Mouse (Mus musculus) forebrain, embryonic 14.5 days (tissue): ENCODE data around the gene Tbc1d8. TPM values are rescaled to one million over a fixed set of nuclear protein-coding genes. Genes with fewer than 3 reads are reported as not detected.

ENCODE experiments used
- ATAC-seq: fragments of 200-750 bp; cut with Nextera tagmentation; 2 replicates; pipeline ENCODE4 v1.8.0; 2017; ENCODE audit warnings: mild to moderate bottlenecking, moderate library complexity
- DNase-seq: peaks from one replicate; pipeline ENCODE4 v3.0.0-alpha.2; 2015; ENCODE audit warnings: low spot score
- H3K27ac ChIP-seq: fragments of 300-500 bp; sonication (generic); 2 replicates; pipeline ENCODE4 v1.5.1; 2014; ENCODE audit warnings: low read depth, mild to moderate bottlenecking, control low read depth, low read length, moderate library complexity
- H3K27me3 ChIP-seq: fragments of 300-500 bp; sonication (generic); replicated peaks from 2 replicates; pipeline ENCODE4 v1.6.1; 2014; ENCODE audit warnings: low read length, control low read depth, mixed read lengths; ENCODE audit not compliant: control insufficient read depth, insufficient read depth
- H3K36me3 ChIP-seq: fragments of 300-500 bp; sonication (generic); 2 replicates; pipeline ENCODE4 v1.6.1; 2014; ENCODE audit warnings: low read length, control low read depth; ENCODE audit not compliant: control insufficient read depth, insufficient read depth
- H3K4me1 ChIP-seq: fragments of 300-500 bp; sonication (generic); 2 replicates; pipeline ENCODE4 v1.6.1; 2014; ENCODE audit warnings: antibody characterized with exemption, low read length, control low read depth; ENCODE audit not compliant: control insufficient read depth, insufficient read depth
- H3K4me2 ChIP-seq: fragments of 300-500 bp; sonication (generic); 2 replicates; pipeline ENCODE4 v1.6.1; 2014; ENCODE audit warnings: mild to moderate bottlenecking, control low read depth, low read length
- H3K4me3 ChIP-seq: fragments of 300-500 bp; sonication (generic); 2 replicates; pipeline ENCODE4 v1.5.1; 2014; ENCODE audit warnings: low read depth, low read length, control low read depth
- H3K9ac ChIP-seq: fragments of 300-500 bp; sonication (generic); 2 replicates; pipeline ENCODE4 v1.6.1; 2014; ENCODE audit warnings: mild to moderate bottlenecking, low read length, control low read depth, moderate library complexity
- H3K9me3 ChIP-seq: fragments of 300-500 bp; sonication (generic); replicated peaks from 2 replicates; pipeline ENCODE4 v1.6.1; 2016; ENCODE audit warnings: low read length, control low read depth, mixed read lengths; ENCODE audit not compliant: control insufficient read depth
- WGBS: fragments of 180-500 bp; shearing (Covaris S2); extraction: QIAGEN DNeasy Blood & Tissue Kit; methylation state at CpG from one replicate; pipeline ENCODE4 v1.1.7; 2014; 5-methylcytosine and 5-hydroxymethylcytosine counted together
- polyA plus RNA-seq: library from polyadenylated mRNA; unstranded; fragments of >200 nt; fragmentation: Nextera tagmentation; extraction: Ambion mirVana; gene quantifications from 2 replicates; pipeline ENCODE4 v1.2.1, GENCODE M21; 2014

The Tbc1d8 gene
- polyA plus RNA-seq, 1 experiment from 2014 or later: 4.7 TPM

DNA sequence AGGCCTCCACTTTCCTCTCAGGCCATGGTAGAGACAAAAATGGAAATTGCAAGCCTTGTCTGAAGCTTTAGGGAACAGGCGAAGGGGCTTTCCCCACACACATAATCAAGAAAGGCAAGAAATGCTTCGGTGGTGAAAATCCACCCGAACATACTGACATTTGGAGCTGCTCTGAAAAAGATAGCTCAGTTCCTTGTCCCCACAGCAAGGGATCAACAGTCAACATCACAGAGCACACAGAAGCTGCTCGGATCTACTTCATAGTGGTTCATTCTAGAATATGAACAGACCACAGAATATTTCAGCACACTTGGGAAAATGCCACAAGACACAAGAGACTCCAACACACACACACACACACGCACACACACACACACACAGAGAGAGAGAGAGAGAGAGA lies 14.6 kb upstream of the Tbc1d8 start:
- no peaks in the 10 kb centered on the region for H3K36me3 ChIP-seq
- 95% methylated on average over 5 of the region's 5 CpGs for WGBS
- H3K4me1 ChIP-seq: no peaks in the 10 kb centered on the region
- no peak overlapping the region for H3K27ac ChIP-seq
- DNase-seq: no peak
- no peak overlapping the region for H3K4me2 ChIP-seq
- H3K9ac ChIP-seq: no peak overlapping the region
- H3K4me3 ChIP-seq: no peak overlapping the region
- ATAC-seq: no peak
- H3K27me3 ChIP-seq: no peaks in the 10 kb centered on the region
- no peaks in the 10 kb centered on the region; the same call in 1 of the 2 replicates for H3K9me3 ChIP-seq

DNA sequence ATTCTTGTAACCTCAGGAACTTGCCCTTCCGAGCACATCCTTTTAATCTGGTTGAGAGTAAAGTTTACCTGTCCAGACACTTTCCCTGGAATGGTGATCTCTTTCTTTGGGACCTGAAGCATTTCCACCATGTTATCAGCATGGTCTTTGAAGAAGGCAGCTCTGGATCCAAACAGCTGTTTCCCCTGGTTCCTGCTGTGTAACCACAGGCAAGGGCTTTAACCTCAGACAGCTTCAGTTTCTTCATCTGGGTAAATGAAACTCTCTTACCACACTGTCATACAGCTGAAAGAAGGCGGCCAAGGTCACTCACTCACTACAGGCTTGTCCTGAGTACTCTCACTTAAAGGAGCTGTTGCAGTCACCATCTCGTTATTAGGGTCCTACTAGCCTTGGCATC lies 8.8 kb upstream of the Tbc1d8 start:
- Histone ChIP-seq H3K4me2 (no peak overlapping the region), H3K9me3 (no peaks in the 10 kb centered on the region), H3K27ac (no peak overlapping the region), H3K36me3 (no peaks in the 10 kb centered on the region), H3K4me3 (no peak overlapping the region), H3K4me1 (no peaks in the 10 kb centered on the region), H3K9ac (no peak overlapping the region), H3K27me3 (no peaks in the 10 kb centered on the region)
- ATAC-seq (no peak), DNase-seq (no peak)
- 68% methylated on average over 3 of the region's 3 CpGs for WGBS

DNA sequence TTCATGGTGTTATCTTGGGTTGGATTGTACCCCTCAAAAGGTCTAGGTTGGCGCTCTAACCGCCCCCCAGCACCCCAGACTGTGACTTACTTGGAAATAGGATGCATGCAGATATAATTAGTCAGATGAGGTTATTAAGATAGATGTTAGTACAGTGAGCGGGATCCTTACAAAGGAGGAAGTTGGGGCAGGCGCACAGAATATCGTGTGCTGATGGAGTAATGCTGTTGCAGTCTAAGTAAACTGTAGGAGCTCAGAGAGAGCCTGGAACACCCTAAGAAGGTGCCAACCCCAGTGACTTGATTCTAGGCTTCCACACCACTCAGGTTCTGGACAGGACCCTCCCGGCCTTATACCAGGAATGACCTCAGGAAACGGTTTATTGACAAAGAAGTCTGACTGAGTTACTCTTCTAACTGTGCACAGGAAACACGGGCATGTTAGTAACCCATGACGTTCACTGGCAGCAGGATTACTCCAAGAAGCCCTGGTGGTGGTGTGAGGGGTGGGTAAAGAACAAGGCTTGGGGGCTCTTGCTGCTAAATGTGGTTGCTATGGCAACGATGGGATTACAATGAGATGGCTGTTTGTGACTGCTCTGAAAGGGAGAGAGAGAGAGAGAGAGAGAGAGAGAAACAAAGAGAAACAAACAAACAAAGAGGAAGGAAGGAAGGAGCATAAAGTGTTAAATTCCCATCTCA lies 3.7 kb upstream of the Tbc1d8 start:
- Histone ChIP-seq H3K9me3 (no peaks in the 10 kb centered on the region), H3K27ac (no peak overlapping the region), H3K4me3 (no peak overlapping the region), H3K4me1 (peaks cover 7% of the 10 kb centered on the region; the same call in 1 of the 2 replicates), H3K4me2 (no peak overlapping the region), H3K9ac (no peak overlapping the region), H3K27me3 (no peaks in the 10 kb centered on the region), H3K36me3 (no peaks in the 10 kb centered on the region)
- peak; percentile 48 for DNase-seq
- ATAC-seq: no peak
- 52% methylated on average over 10 of the region's 10 CpGs for WGBS

DNA sequence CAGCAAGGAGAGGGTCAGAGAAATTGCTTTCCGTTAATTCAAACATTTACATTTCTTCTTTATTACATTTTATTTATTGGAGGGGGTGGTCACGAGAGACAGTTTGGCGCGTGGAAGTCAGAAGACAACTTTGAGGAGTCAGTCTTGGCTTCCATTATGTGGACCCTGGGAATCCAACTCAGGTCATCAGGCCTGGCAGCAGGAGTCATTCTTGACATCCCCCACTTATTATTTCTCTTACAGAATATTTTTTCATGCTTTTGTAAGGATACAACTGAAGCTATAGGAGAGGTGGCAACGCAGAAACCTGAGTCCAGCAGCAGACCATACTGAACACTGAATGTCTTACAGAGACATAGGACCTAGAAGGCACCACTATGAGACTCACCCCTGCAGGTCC lies 699 bp upstream of the Tbc1d8 start:
- Histone ChIP-seq H3K27ac (no peak overlapping the region), H3K4me2 (peak overlapping the region; percentile 99), H3K4me3 (no peak overlapping the region), H3K9ac (no peak overlapping the region), H3K4me1 (peaks cover 8% of the 10 kb centered on the region; the same call in 1 of the 2 replicates), H3K36me3 (no peaks in the 10 kb centered on the region), H3K27me3 (no peaks in the 10 kb centered on the region), H3K9me3 (no peaks in the 10 kb centered on the region)
- WGBS: 77% methylated on average over 5 of the region's 5 CpGs
- DNase-seq (no peak), ATAC-seq (no peak)

DNA sequence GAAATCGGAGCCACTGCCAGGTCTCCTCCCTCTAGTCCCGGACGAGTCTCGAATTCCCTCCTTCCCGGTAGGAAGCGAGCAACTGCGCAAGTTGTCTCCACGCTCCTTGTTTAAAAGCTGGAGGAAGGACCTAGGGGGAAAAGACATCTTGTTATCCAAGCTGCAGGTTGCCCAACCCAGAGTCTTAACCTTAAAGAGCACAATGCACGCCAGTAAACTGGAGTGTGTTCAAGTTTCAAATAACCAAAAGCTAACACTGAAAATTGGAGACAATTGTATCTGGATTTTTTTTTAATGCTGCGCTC lies 293 bp upstream of the Tbc1d8 start:
- Histone ChIP-seq H3K36me3 (no peaks in the 10 kb centered on the region), H3K27ac (0 out of 2 replicates have a peak overlapping the region, but pooled peaks have one; percentile 24), H3K9me3 (no peaks in the 10 kb centered on the region), H3K9ac (peak overlapping the region; percentile 82), H3K4me3 (peak overlapping the region; percentile 79), H3K4me1 (peaks cover 8% of the 10 kb centered on the region; the same call in 1 of the 2 replicates), H3K27me3 (no peaks in the 10 kb centered on the region), H3K4me2 (peak overlapping the region; percentile 99)
- no peak for ATAC-seq
- WGBS: 4% methylated on average over 10 of the region's 10 CpGs
- no peak for DNase-seq

DNA sequence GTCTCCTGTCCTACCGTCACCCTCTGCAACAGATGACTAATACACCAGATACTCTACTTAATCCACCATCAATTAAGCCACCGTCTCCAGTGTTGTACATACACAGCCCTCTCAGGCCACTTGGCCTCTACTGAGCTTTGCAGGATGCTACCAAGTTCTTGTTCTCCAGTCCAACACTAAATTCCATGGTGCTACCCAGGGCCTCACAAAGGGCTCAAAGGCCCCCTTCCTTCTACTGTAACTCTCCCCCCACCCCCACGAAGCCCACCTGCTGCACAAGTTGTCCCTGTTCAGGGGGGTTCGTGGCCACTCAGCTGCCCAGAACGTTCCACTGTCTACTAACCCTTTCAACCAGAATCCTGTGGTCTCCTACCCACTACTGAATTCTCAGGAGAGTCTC lies 1.5 kb downstream of the Tbc1d8 start:
- DNase-seq: no peak
- peaks cover 8% of the 10 kb centered on the region; the same call in 1 of the 2 replicates for H3K4me1 ChIP-seq
- peak overlapping the region; percentile 79 for H3K4me3 ChIP-seq
- H3K27ac ChIP-seq: no peak overlapping the region
- no peaks in the 10 kb centered on the region for H3K9me3 ChIP-seq
- no peaks in the 10 kb centered on the region for H3K36me3 ChIP-seq
- ATAC-seq: no peak
- 80% methylated on average over 5 of the region's 5 CpGs for WGBS
- no peak overlapping the region; the same call in 1 of the 2 replicates for H3K9ac ChIP-seq
- no peaks in the 10 kb centered on the region for H3K27me3 ChIP-seq
- H3K4me2 ChIP-seq: peak overlapping the region; percentile 99

DNA sequence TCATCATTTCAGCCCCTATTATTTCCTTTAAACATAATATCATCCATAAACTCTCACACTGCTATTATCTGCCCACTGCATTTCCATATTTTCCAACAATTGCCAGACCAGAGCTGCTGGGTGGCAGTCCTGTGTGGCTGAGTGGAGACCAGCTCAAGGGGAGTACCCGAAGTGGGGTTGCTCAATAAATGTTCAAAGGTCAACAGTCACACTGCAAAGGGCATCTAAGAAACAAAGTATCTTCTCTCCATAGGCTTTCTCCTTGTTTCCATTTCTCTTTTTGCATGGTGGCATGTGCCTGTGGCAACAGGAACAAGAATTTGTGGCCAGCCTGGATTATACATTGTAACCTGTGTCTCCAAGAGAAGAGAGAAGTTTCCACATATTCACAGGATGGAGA lies 2.2 kb downstream of the Tbc1d8 start:
- Histone ChIP-seq H3K9me3 (no peaks in the 10 kb centered on the region), H3K9ac (no peak overlapping the region), H3K27ac (no peak overlapping the region), H3K36me3 (no peaks in the 10 kb centered on the region), H3K4me2 (no peak overlapping the region), H3K27me3 (no peaks in the 10 kb centered on the region), H3K4me1 (peaks cover 8% of the 10 kb centered on the region; the same call in 1 of the 2 replicates), H3K4me3 (no peak overlapping the region)
- ATAC-seq (no peak), DNase-seq (no peak)
- 90% methylated on average over 1 of the region's 1 CpGs for WGBS

DNA sequence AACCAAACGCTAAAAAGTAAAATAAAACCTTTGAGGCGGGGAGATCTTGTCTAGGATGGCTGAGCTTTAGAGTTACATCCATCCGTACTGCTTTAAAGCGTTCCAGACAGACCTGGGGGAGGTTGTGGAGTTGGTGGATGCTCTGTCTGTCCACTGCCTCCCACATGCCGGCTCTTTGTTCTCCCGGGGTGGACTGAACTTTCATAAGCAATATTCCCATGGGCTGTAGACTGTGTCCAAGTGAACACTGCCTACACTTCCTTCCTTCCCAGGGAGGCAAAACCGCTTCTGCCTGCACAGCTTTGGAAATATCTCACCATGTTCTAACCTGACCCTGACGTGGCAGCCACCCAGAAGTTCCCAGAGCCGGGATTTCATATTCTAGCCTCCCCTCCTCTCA lies 4.0 kb downstream of the Tbc1d8 start:
- ATAC-seq (no peak), DNase-seq (no peak)
- WGBS: 84% methylated on average over 9 of the region's 9 CpGs
- no peaks in the 10 kb centered on the region for H3K36me3 ChIP-seq
- no peak overlapping the region for H3K27ac ChIP-seq
- no peaks in the 10 kb centered on the region for H3K27me3 ChIP-seq
- no peak overlapping the region for H3K4me2 ChIP-seq
- no peaks in the 10 kb centered on the region for H3K9me3 ChIP-seq
- no peak overlapping the region for H3K4me3 ChIP-seq
- H3K9ac ChIP-seq: no peak overlapping the region
- peaks cover 8% of the 10 kb centered on the region; the same call in 1 of the 2 replicates for H3K4me1 ChIP-seq

DNA sequence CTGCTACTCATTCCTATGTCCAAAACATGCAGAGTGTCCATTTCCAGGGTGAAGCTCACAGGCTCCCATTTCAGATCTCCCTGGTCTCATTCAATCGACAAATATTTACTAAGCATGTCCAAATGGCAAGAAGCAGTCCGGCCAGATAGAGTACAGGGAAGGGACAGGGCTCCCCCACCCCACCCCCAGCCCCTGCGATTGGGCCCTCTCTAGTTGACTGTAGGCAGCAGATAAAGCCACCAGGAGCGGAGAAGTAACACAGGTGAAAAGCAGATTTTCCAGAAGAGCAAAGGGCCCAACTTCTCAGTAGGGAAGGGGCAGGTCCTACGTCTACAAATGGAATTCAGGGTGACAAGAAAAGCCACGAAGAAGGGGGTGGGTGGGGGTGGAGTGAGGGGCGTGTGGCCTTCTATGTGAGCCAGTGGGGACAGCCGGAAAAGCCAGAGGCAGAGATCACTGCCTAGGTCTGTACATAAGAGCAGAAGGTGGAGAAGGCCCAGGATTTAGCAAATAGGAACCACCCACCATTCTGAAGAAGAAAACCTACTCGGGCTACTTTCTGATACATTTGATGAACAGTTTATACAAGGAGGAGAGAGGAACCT lies 7.2 kb downstream of the Tbc1d8 start:
- H3K9ac ChIP-seq: no peak overlapping the region
- no peaks in the 10 kb centered on the region for H3K27me3 ChIP-seq
- H3K4me2 ChIP-seq: no peak overlapping the region
- no peak for DNase-seq
- H3K4me1 ChIP-seq: no peaks in the 10 kb centered on the region
- WGBS: 79% methylated on average over 9 of the region's 9 CpGs
- H3K9me3 ChIP-seq: no peaks in the 10 kb centered on the region
- no peaks in the 10 kb centered on the region for H3K36me3 ChIP-seq
- H3K4me3 ChIP-seq: no peak overlapping the region
- no peak for ATAC-seq
- no peak overlapping the region for H3K27ac ChIP-seq
